Mouse (Mus musculus) layer of hippocampus, adult 6 months (tissue): ENCODE results near the gene BC061212. TPM values are rescaled to one million over a fixed set of nuclear protein-coding genes. Genes with fewer than 3 reads are reported as not detected.

Experiments used
- long read RNA-seq, 2 experiments: library from polyadenylated mRNA; unstranded; transcript quantifications; one replicate each; pipeline ENCODE4 v2.0.0; 2019 to 2020
- polyA plus RNA-seq: library from polyadenylated mRNA; unstranded; fragments of <200 nt; fragmentation: Nextera tagmentation; gene quantifications from 2 replicates; pipeline ENCODE4 v1.2.3, GENCODE M21; 2021

BC061212 gene
- polyA plus RNA-seq, result not detected in 2 replicates
- long read RNA-seq, experiment 1, result 0 reads
- long read RNA-seq, experiment 2, result 0 reads

GRCm38 (mm10) chr5:94070445-94070844 lies at the start of gene BC061212:
Gene BC061212, minus strand, starts transcription at chr5:94070545.

GRCm38 (mm10) chr5:94076085-94076484 lies 5.7 kb upstream of the BC061212 start, which contains the start of gene Gm6351:
Gene Gm6351, plus strand, starts transcription at chr5:94076385.

Other genes with a start within 250 kb of the BC061212 start
- gene Gm7792, start 226.8 kb downstream of the BC061212 start, polyA plus RNA-seq, result not detected in 2 replicates
- not detected in 2 replicates for gene Gm16429, start 141.5 kb downstream of the BC061212 start, polyA plus RNA-seq
- gene Gm6351, start 5.8 kb upstream of the BC061212 start, polyA plus RNA-seq, result not detected in 2 replicates
- not detected in 2 replicates for gene Gm3106, start 147.5 kb upstream of the BC061212 start, polyA plus RNA-seq
- not detected in 2 replicates for gene A430089I19Rik, start 236.3 kb upstream of the BC061212 start, polyA plus RNA-seq
- gene Gm6502, start 243.9 kb upstream of the BC061212 start, polyA plus RNA-seq, result not detected in 2 replicates